Mouse (Mus musculus) embryonic fibroblast, embryonic 13.5 days (primary cell): ENCODE measurements at regions not wholly inside any gene's neighbourhood (a gene's known extent, or its start where the extent isn't known, plus 50 kb on each side); places are given as distances from the start of the nearest gene placed in this dataset.
"Not testable (repeated sequence)": the region's sequence is repeated elsewhere in the genome, so short reads cannot be mapped to it uniquely, and the experiment has no call there.

Source experiments
- H3K27ac ChIP-seq: 2 replicates; pipeline ENCODE4 v1.5.1; 2012; ENCODE audit warnings: low read length, control low read depth, inconsistent platforms; ENCODE audit not compliant: insufficient read depth
- H3K4me1 ChIP-seq: 2 replicates; pipeline ENCODE4 v1.6.1; 2011; ENCODE audit warnings: low read length; ENCODE audit not compliant: control insufficient read depth, insufficient read depth
- H3K4me3 ChIP-seq: 2 replicates; pipeline ENCODE4 v1.5.1; 2011; ENCODE audit warnings: mild to moderate bottlenecking, control low read depth, low read length; ENCODE audit not compliant: insufficient read depth
- CTCF ChIP-seq: IDR thresholded peaks from 2 replicates; pipeline ENCODE4 v1.5.1; 2011; ENCODE audit warnings: mild to moderate bottlenecking, control low read depth, low read length, moderate library complexity, borderline replicate concordance; ENCODE audit not compliant: insufficient read depth
- POLR2A ChIP-seq: IDR thresholded peaks from 2 replicates; pipeline ENCODE4 v1.6.1; 2011; ENCODE audit warnings: low read depth, mild to moderate bottlenecking, control low read depth, low read length, moderate library complexity

DNA sequence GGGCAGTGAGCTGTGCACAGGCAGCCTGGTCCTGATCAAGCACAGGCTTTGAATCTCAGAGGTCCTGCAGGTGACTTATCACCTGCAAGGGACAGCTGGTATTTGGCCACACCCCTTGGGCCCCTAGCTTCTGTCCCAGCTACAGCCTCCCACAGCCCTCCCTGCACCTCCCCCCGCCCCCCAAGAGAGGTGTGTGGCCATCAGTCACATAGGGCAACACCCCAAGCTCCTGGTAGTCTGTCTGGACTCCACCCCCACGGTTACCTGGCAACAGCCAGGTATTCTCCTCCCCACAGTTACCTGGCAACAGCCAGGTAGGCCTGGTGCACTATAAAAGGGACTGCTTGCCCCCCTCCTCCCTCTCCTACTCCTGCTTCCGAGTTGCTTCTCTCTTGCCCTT is 98.0 kb downstream of the H2al2a start:
- no peak overlapping the region for H3K4me3 ChIP-seq
- H3K27ac ChIP-seq = no peak overlapping the region
- TF ChIP-seq CTCF = no peak
- no peak for TF ChIP-seq POLR2A
- no peaks in the 10 kb centered on the region for H3K4me1 ChIP-seq

GRCm38 (mm10) chr2:17896036-17896435 is 100.7 kb downstream of the H2al2a start:
- no peak overlapping the region for H3K4me3 ChIP-seq
- no peaks in the 10 kb centered on the region for H3K4me1 ChIP-seq
- TF ChIP-seq POLR2A = no peak
- no peak for TF ChIP-seq CTCF
- H3K27ac ChIP-seq = no peak overlapping the region

DNA sequence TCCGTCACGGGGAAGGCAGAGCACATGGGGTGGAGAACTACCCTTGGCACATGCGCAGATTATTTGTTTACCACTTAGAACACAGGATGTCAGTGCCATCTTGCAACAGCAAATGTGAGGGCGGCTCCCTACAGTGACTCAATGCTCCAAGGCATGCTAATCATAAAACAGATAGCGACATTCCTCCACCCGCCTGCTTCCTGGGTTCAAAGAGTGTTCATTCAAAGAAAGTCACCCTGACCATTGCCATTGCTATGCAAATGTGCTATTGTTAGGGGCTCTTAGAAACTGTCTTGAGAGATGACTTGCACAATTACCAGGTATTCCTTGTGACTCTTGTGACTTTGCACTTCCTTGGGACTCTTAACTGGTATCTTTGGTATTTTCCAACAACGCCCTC is 104.1 kb downstream of the H2al2a start:
- not testable (repeated sequence) for H3K27ac ChIP-seq, H3K4me3 ChIP-seq, H3K4me1 ChIP-seq

DNA sequence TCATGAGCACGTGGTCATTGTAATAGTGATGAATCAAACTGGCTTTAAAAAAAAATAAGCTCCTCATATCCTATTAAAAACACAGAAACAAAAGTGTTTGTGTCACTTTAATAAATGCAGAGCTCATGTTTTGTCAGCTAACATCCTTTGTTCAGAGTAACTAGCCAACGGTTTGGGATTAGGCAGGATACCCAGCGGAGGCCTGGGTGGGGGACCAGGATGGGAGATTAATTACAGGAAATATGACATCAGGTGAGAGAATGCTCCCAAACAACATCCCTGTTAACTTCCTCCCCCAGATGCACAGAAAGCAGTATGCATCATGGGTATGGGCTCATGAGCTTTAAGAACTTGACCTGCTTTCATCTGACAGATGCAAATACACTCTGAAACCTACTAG is 109.1 kb downstream of the H2al2a start:
- Histone ChIP-seq H3K27ac (no peak overlapping the region), H3K4me3 (no peak overlapping the region), H3K4me1 (no peaks in the 10 kb centered on the region)
- TF ChIP-seq CTCF (no peak), POLR2A (no peak)

- Histone ChIP-seq H3K4me1 (no peaks in the 10 kb centered on the region), H3K4me3 (no peak overlapping the region), H3K27ac (no peak overlapping the region)
- TF ChIP-seq POLR2A = no peak
- TF ChIP-seq CTCF = no peak
Measured at GRCm38 (mm10) chr2:17882389-17882788, 114.4 kb downstream of the H2al2a start.

GRCm38 (mm10) chr2:17880800-17881717 is 115.7 kb downstream of the H2al2a start:
- H3K4me3 ChIP-seq = no peak overlapping the region
- H3K4me1 ChIP-seq = no peaks in the 10 kb centered on the region
- H3K27ac ChIP-seq = no peak overlapping the region
- TF ChIP-seq CTCF = no peak; the same call in 1 of the 2 replicates
- no peak for TF ChIP-seq POLR2A

DNA sequence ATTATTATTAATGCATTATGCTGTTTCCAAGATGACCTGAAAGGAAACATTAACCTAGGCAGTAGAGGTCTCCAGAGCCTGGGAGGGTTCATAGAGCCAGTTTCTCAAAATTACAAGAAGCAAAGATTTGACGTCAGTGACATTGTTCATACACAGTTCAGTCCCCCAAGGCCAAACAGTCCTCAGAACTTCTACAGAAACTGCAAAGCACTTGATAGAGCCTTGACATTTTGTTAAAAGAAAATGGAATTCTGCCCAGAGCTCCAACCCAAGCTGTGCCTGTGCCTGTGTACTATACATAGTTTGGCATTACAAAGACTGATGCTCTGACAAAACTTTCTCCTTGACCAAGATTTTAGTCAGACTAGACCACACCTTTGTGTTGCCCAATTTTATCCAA is 118.9 kb downstream of the H2al2a start:
- no peak for TF ChIP-seq CTCF
- TF ChIP-seq POLR2A = no peak
- Histone ChIP-seq H3K27ac (no peak overlapping the region), H3K4me1 (no peaks in the 10 kb centered on the region), H3K4me3 (no peak overlapping the region)

- no peak for TF ChIP-seq CTCF
- no peak for TF ChIP-seq POLR2A
- no peak overlapping the region for H3K4me3 ChIP-seq
- H3K27ac ChIP-seq = no peak overlapping the region
- no peaks in the 10 kb centered on the region for H3K4me1 ChIP-seq
Measured at GRCm38 (mm10) chr2:17876942-17877341, 119.8 kb downstream of the H2al2a start.

DNA sequence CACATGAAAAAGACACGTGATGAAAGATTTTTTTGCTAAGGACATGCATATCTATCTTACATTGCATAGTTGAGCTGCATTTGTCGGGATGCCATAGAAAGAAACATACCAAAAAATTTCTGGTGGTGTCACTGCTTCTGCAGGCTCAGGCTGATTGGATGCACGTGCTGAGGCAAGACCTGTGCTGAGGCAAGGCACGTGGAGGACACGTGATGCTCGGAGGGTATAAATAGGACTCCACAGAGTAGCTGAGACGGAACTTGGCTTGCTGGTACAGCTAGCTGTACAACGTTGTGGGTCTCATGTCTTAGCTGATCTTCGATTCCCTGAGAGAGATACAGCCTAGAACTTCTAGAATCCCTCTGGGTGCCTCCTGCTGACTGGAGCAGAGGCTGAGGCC is 120.6 kb downstream of the H2al2a start:
- Histone ChIP-seq H3K4me1 (no peaks in the 10 kb centered on the region), H3K27ac (no peak overlapping the region), H3K4me3 (no peak overlapping the region)
- TF ChIP-seq CTCF (no peak), POLR2A (no peak)

DNA sequence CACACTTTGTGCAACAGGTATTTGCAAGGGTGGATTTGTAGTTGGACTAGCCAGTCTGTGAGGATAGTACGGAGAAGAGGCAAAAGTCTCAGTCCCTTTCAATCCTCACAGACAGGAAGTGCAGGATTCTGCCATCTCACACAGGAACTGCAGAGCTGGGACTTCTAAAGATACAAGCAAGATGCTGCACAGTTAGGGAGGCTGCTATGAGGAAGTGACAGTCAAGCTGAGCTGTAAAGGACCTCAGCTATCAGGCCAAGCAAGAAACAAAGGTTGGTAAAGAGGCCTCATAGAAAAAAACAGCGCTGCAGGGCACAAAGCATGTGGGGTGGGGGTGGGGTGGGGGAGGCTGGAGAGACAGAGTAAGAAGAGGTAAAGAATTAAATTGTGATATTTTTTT is 126.2 kb downstream of the H2al2a start:
- H3K27ac ChIP-seq = no peak overlapping the region
- no peak for TF ChIP-seq CTCF
- TF ChIP-seq POLR2A = no peak
- no peak overlapping the region for H3K4me3 ChIP-seq
- H3K4me1 ChIP-seq = no peaks in the 10 kb centered on the region

DNA sequence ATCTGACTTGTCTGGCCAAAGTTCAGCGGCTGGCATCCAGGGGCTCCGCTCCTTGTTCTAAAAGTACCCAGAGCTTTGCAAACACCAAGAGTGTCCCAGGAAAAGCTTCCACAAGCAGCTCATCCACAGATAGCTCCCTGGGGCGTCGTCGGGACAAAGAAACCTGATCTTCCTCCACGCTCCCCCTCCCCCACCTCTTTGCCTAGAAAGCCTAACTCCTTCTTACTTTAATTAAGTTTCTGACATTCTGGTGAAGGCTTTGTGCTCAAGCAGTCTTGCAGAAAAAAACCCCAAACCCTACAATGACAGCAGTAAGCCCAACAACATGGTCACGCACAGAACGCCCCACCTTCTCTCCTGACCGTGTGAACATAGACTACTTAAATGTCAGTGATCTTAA is 128.6 kb downstream of the H2al2a start:
- TF ChIP-seq CTCF (no peak), POLR2A (no peak)
- Histone ChIP-seq H3K4me3 (no peak overlapping the region), H3K27ac (no peak overlapping the region), H3K4me1 (no peaks in the 10 kb centered on the region)
